ENCODE assay signal across 11 mouse cellular contexts in genomic region chr14:29784506-29784905, GRCm38 (mm10).
DNase-seq lines count a peak whose midpoint lies in the region.
"Had no signal": no experiment of that assay in that cellular context is flagged by ENCODE, and none has a peak within 500 bp of the region (broad histone marks: within the 10 kb centered on the region; RNA-seq: fewer than 3 reads in every experiment).

No protein-coding gene starts in this region.

- DNase-seq in cerebellum, postnatal 10 days: peak; percentile 79 to 82
- no peak for DNase-seq in cerebellum, adult 9-11 months
- DNase-seq in heart, adult 11 months: peak; percentile 83
- DNase-seq in heart, postnatal 4 days: no peak
- DNase-seq in retina, postnatal 1 day: peak; percentile 6
- DNase-seq in retina, embryonic 14.5 days (ENCODE audit: low spot score): no peak
- DNase-seq in kidney, adult 9 months: no peak
- DNase-seq: adrenal gland, postnatal 14 days; gastrocnemius, adult 2 months; gastrocnemius, postnatal 25 days; heart, postnatal 36 days had no signal

Comparison
In these comparisons a context has a peak if more than half of its experiments do, and no peak if none do; other contexts are left out.
1. DNase-seq: peak in cerebellum, postnatal 10 days (2 of 2), heart, adult 11 months (single experiment) and retina, postnatal 1 day (single experiment); none in cerebellum, adult 9-11 months (single experiment), heart, postnatal 4 days (single experiment), retina, embryonic 14.5 days (single experiment) and kidney, adult 9 months (single experiment).